In genomic region chr14:57057563-57058321, GRCm38 (mm10) we compare ENCODE assay signal across 8 mouse cellular contexts. TPM values are rescaled to one million over a fixed set of nuclear protein-coding genes. Genes with fewer than 3 reads are reported as not detected.
DNase-seq lines count a peak whose midpoint lies in the region; ATAC-seq and TF ChIP-seq lines count a peak whose summit lies in the region.

Gene Gja3 (minus strand): TSS chr14:57058100.

- H3K27me3 ChIP-seq in kidney, adult 2 months (replicated peaks; ENCODE audit: control insufficient read depth, insufficient read depth, low read length) = peaks cover 2% of the 10 kb centered on the region; the same call in 1 of the 2 replicates
- peaks cover 38% of the 10 kb centered on the region for H3K27me3 ChIP-seq in intestine, postnatal 0 days (replicated peaks; ENCODE audit: control insufficient read depth, insufficient read depth, low read length)
- H3K27me3 ChIP-seq in stomach, embryonic 15.5 days (replicated peaks) = peaks cover 35% of the 10 kb centered on the region

- no peak within 1 kb of the TSS for H3K9ac ChIP-seq in intestine, postnatal 0 days (ENCODE audit: low read depth, low read length)
- H3K9ac ChIP-seq in stomach, embryonic 15.5 days = no peak within 1 kb of the TSS

- DNase-seq in kidney, adult 2 months = peak; percentile 5
- DNase-seq in kidney, adult 9 months = no peak
- DNase-seq in brain, embryonic 14.5 days (ENCODE audit: low read depth) = peak; percentile 31
- peak; percentile 34 to 55 for DNase-seq in heart, adult 18-20 months
- peak; percentile 28 for DNase-seq in mesoderm, embryonic 11.5 days (ENCODE audit: low read depth, low spot score)
- DNase-seq in MN1 (ENCODE audit: low spot score) = no peak

- no peaks in the 10 kb centered on the region for H3K36me3 ChIP-seq in kidney, adult 2 months (ENCODE audit: control insufficient read depth, insufficient read depth, low read length)
- no peaks in the 10 kb centered on the region for H3K36me3 ChIP-seq in intestine, postnatal 0 days (ENCODE audit: control insufficient read depth, insufficient read depth)
- no peaks in the 10 kb centered on the region for H3K36me3 ChIP-seq in stomach, embryonic 15.5 days

- no peak for ATAC-seq in intestine, postnatal 0 days
- peak; percentile 27; the same call in 1 of the 2 replicates for ATAC-seq in stomach, embryonic 15.5 days (ENCODE audit: insufficient read depth, low FRiP score, low read depth)

- peak within 1 kb of the TSS; percentile 29; the same call in 1 of the 2 replicates for H3K4me3 ChIP-seq in kidney, adult 2 months (ENCODE audit: insufficient read depth, low read depth, low read length)
- peak within 1 kb of the TSS; percentile 47 for H3K4me3 ChIP-seq in intestine, postnatal 0 days (ENCODE audit: low read depth, low read length)
- H3K4me3 ChIP-seq in stomach, embryonic 15.5 days (replicated peaks) = peak within 1 kb of the TSS; percentile 49

- H3K4me1 ChIP-seq in kidney, adult 2 months (ENCODE audit: control insufficient read depth, insufficient read depth, low read length) = no peaks in the 10 kb centered on the region
- no peaks in the 10 kb centered on the region for H3K4me1 ChIP-seq in intestine, postnatal 0 days (replicated peaks; ENCODE audit: control insufficient read depth, insufficient read depth, low read length)
- peaks cover 10% of the 10 kb centered on the region; the same call in 1 of the 2 replicates for H3K4me1 ChIP-seq in stomach, embryonic 15.5 days

- 1% methylated on average over 74 of the region's 79 CpGs for WGBS in kidney, adult 2 months
- WGBS in intestine, postnatal 0 days = under 1% methylated on average over 76 of the region's 79 CpGs
- 1% methylated on average over 78 of the region's 79 CpGs for WGBS in stomach, embryonic 15.5 days

- no peaks in the 10 kb centered on the region for H3K9me3 ChIP-seq in intestine, postnatal 0 days (ENCODE audit: control insufficient read depth)
- H3K9me3 ChIP-seq in stomach, embryonic 15.5 days = no peaks in the 10 kb centered on the region

- no peak for TF ChIP-seq POLR2A in kidney, adult 2 months (IDR thresholded peaks at IDR 0.05; ENCODE audit: low read depth, low read length)
- no peak for TF ChIP-seq POLR2A in brain, embryonic 14.5 days (IDR thresholded peaks at IDR 0.05; ENCODE audit: borderline replicate concordance, extremely low read depth, insufficient read depth, insufficient read length, poor library complexity, severe bottlenecking)

- H3K4me2 ChIP-seq in intestine, postnatal 0 days (replicated peaks; ENCODE audit: low read depth) = peak within 1 kb of the TSS; percentile 75
- H3K4me2 ChIP-seq in stomach, embryonic 15.5 days = peak within 1 kb of the TSS; percentile 96

- no peak for TF ChIP-seq CTCF in kidney, adult 2 months (conservative IDR thresholded peaks at IDR 0.05; ENCODE audit: insufficient read depth, insufficient read length, low read depth, low read length)
- TF ChIP-seq CTCF in brain, embryonic 14.5 days (IDR thresholded peaks at IDR 0.05; ENCODE audit: borderline replicate concordance, extremely low read depth, insufficient read depth, insufficient read length) = no peak
- no peak for TF ChIP-seq CTCF in intestine, postnatal 0 days (IDR thresholded peaks at IDR 0.05; ENCODE audit: low read depth)

- H3K27ac ChIP-seq in kidney, adult 2 months (ENCODE audit: insufficient read depth, low read depth, low read length) = no peak within 1 kb of the TSS
- H3K27ac ChIP-seq in intestine, postnatal 0 days (ENCODE audit: low read depth, low read length) = no peak within 1 kb of the TSS
- H3K27ac ChIP-seq in stomach, embryonic 15.5 days = no peak within 1 kb of the TSS

RNA-seq across cellular contexts. Expression of gene Gja3, which starts in this region (rescaled TPM):
- polyA plus RNA-seq in kidney, adult 2 months (2012; rRNA removed) = 1.0 and 1.3 TPM in 2 replicates
- polyA plus RNA-seq in brain, embryonic 14.5 days (2012; rRNA removed) = 0.14 and 0.15 TPM in 2 replicates
- total RNA-seq in heart, adult 18-20 months (2021) = 10 to 100 TPM; 19.5 to 20.6 TPM
- polyA plus RNA-seq in intestine, postnatal 0 days (2015; fragmentation: Nextera tagmentation; extraction: Ambion mirVana) = 0.09 and 0.13 TPM in 2 replicates
- polyA plus RNA-seq in stomach, embryonic 15.5 days (2015; fragmentation: Nextera tagmentation; extraction: Ambion mirVana) = 0.53 and 1.2 TPM in 2 replicates

Comparison
In these comparisons a context has a peak if more than half of its experiments do, and no peak if none do; other contexts are left out.
1. DNase-seq: peak in kidney, adult 2 months (single experiment), heart, adult 18-20 months (2 of 2) and mesoderm, embryonic 11.5 days (single experiment); none in kidney, adult 9 months (single experiment) and MN1 (single experiment).
2. Peak in DNase-seq in brain, embryonic 14.5 days; RNA of the gene not detected or under 1 TPM.
3. Peak in every context shown above with its lines, with median percentiles within 50 percentile points of each other: H3K4me3 ChIP-seq.